Mouse (Mus musculus): ENCODE measurements around the gene Prickle2. TPM values are rescaled to one million over a fixed set of nuclear protein-coding genes. Genes with fewer than 3 reads are reported as not detected.

Gene Prickle2
- polyA plus RNA-seq, 1 experiment from 2014 or later, result 7.4 TPM

GRCm38 (mm10) chr6:92663433-92663832, 42.5 kb downstream of the Prickle2 start:
- Histone ChIP-seq H3K4me3 (no peak overlapping the region), H3K36me3 (no peaks in the 10 kb centered on the region), H3K27ac (no peak overlapping the region), H3K9me3 (no peaks in the 10 kb centered on the region), H3K4me1 (no peaks in the 10 kb centered on the region), H3K9ac (no peak overlapping the region), H3K27me3 (no peaks in the 10 kb centered on the region), H3K4me2 (no peak overlapping the region)
- ATAC-seq (ENCODE audit: borderline replicate concordance, extremely low read depth, low FRiP score, low TSS enrichment), result no peak
- WGBS, result 66% methylated on average over 4 of the region's 4 CpGs

- Histone ChIP-seq H3K36me3 (no peaks in the 10 kb centered on the region), H3K9me3 (no peaks in the 10 kb centered on the region), H3K4me3 (no peak overlapping the region), H3K27ac (no peak overlapping the region), H3K9ac (no peak overlapping the region), H3K27me3 (no peaks in the 10 kb centered on the region), H3K4me2 (no peak overlapping the region), H3K4me1 (no peaks in the 10 kb centered on the region)
- ATAC-seq (ENCODE audit: borderline replicate concordance, extremely low read depth, low FRiP score, low TSS enrichment), result no peak
- WGBS, result 92% methylated on average over 1 of the region's 1 CpGs
Measured at GRCm38 (mm10) chr6:92649063-92649462, 56.9 kb downstream of the Prickle2 start.

- Histone ChIP-seq H3K27ac (no peak overlapping the region), H3K36me3 (no peaks in the 10 kb centered on the region), H3K4me2 (no peak overlapping the region), H3K27me3 (no peaks in the 10 kb centered on the region), H3K4me3 (no peak overlapping the region), H3K9me3 (no peaks in the 10 kb centered on the region), H3K9ac (no peak overlapping the region), H3K4me1 (no peaks in the 10 kb centered on the region)
- WGBS, result 55% methylated on average over 2 of the region's 2 CpGs
- ATAC-seq (ENCODE audit: borderline replicate concordance, extremely low read depth, low FRiP score, low TSS enrichment), result no peak
Measured at GRCm38 (mm10) chr6:92648571-92648970, 57.4 kb downstream of the Prickle2 start.

GRCm38 (mm10) chr6:92642929-92643328, 63.0 kb downstream of the Prickle2 start:
- H3K4me2 ChIP-seq, result no peak overlapping the region
- no peaks in the 10 kb centered on the region for H3K36me3 ChIP-seq
- H3K27me3 ChIP-seq, result no peaks in the 10 kb centered on the region
- no peak overlapping the region for H3K9ac ChIP-seq
- H3K27ac ChIP-seq, result no peak overlapping the region
- H3K4me1 ChIP-seq, result no peaks in the 10 kb centered on the region
- no peak overlapping the region for H3K4me3 ChIP-seq
- no peaks in the 10 kb centered on the region for H3K9me3 ChIP-seq
- ATAC-seq (ENCODE audit: borderline replicate concordance, extremely low read depth, low FRiP score, low TSS enrichment), result no peak
- WGBS, result 81% methylated on average over 1 of the region's 1 CpGs

GRCm38 (mm10) chr6:92641956-92642355, 64.0 kb downstream of the Prickle2 start:
- Histone ChIP-seq H3K4me1 (no peaks in the 10 kb centered on the region), H3K9ac (no peak overlapping the region), H3K9me3 (no peaks in the 10 kb centered on the region), H3K27ac (no peak overlapping the region), H3K4me2 (no peak overlapping the region), H3K27me3 (no peaks in the 10 kb centered on the region), H3K36me3 (no peaks in the 10 kb centered on the region), H3K4me3 (no peak overlapping the region)
- ATAC-seq (ENCODE audit: borderline replicate concordance, extremely low read depth, low FRiP score, low TSS enrichment), result no peak
- 60% methylated on average over 7 of the region's 7 CpGs for WGBS

GRCm38 (mm10) chr6:92640896-92641295, 65.1 kb downstream of the Prickle2 start:
- no peak overlapping the region for H3K4me2 ChIP-seq
- 82% methylated on average over 2 of the region's 2 CpGs for WGBS
- no peak for ATAC-seq (ENCODE audit: borderline replicate concordance, extremely low read depth, low FRiP score, low TSS enrichment)
- H3K27me3 ChIP-seq, result no peaks in the 10 kb centered on the region
- no peaks in the 10 kb centered on the region for H3K4me1 ChIP-seq
- H3K36me3 ChIP-seq, result no peaks in the 10 kb centered on the region
- no peak overlapping the region for H3K9ac ChIP-seq
- H3K4me3 ChIP-seq, result no peak overlapping the region
- H3K27ac ChIP-seq, result no peak overlapping the region
- H3K9me3 ChIP-seq, result no peaks in the 10 kb centered on the region

GRCm38 (mm10) chr6:92636431-92636830, 69.5 kb downstream of the Prickle2 start:
- H3K27me3 ChIP-seq, result no peaks in the 10 kb centered on the region
- ATAC-seq (ENCODE audit: borderline replicate concordance, extremely low read depth, low FRiP score, low TSS enrichment), result no peak
- no peaks in the 10 kb centered on the region for H3K4me1 ChIP-seq
- H3K9me3 ChIP-seq, result no peaks in the 10 kb centered on the region
- H3K36me3 ChIP-seq, result no peaks in the 10 kb centered on the region
- H3K9ac ChIP-seq, result no peak overlapping the region
- H3K27ac ChIP-seq, result no peak overlapping the region
- 29% methylated on average over 1 of the region's 1 CpGs for WGBS
- H3K4me2 ChIP-seq, result no peak overlapping the region
- H3K4me3 ChIP-seq, result no peak overlapping the region

- Histone ChIP-seq H3K27me3 (no peaks in the 10 kb centered on the region), H3K36me3 (no peaks in the 10 kb centered on the region), H3K4me1 (no peaks in the 10 kb centered on the region), H3K4me2 (no peak overlapping the region), H3K9me3 (no peaks in the 10 kb centered on the region), H3K27ac (no peak overlapping the region), H3K9ac (no peak overlapping the region), H3K4me3 (no peak overlapping the region)
- 58% methylated on average over 6 of the region's 6 CpGs for WGBS
- no peak for ATAC-seq (ENCODE audit: borderline replicate concordance, extremely low read depth, low FRiP score, low TSS enrichment)
Measured at GRCm38 (mm10) chr6:92634876-92635468, 71.0 kb downstream of the Prickle2 start.

- ATAC-seq (ENCODE audit: borderline replicate concordance, extremely low read depth, low FRiP score, low TSS enrichment), result no peak
- no peaks in the 10 kb centered on the region for H3K9me3 ChIP-seq
- no peak overlapping the region for H3K27ac ChIP-seq
- whole genome bisulfite sequencing, result 62% methylated on average over 2 of the region's 2 CpGs
- no peak overlapping the region for H3K9ac ChIP-seq
- no peak overlapping the region for H3K4me2 ChIP-seq
- no peaks in the 10 kb centered on the region for H3K27me3 ChIP-seq
- H3K4me3 ChIP-seq, result no peak overlapping the region
- no peaks in the 10 kb centered on the region for H3K4me1 ChIP-seq
- H3K36me3 ChIP-seq, result no peaks in the 10 kb centered on the region
Measured at GRCm38 (mm10) chr6:92630991-92631390, 75.0 kb downstream of the Prickle2 start.

- no peak overlapping the region for H3K4me3 ChIP-seq
- WGBS, result 84% methylated on average over 3 of the region's 3 CpGs
- no peak overlapping the region for H3K27ac ChIP-seq
- ATAC-seq (ENCODE audit: borderline replicate concordance, extremely low read depth, low FRiP score, low TSS enrichment), result no peak
- no peak overlapping the region for H3K9ac ChIP-seq
- H3K27me3 ChIP-seq, result no peaks in the 10 kb centered on the region
- no peaks in the 10 kb centered on the region for H3K4me1 ChIP-seq
- H3K4me2 ChIP-seq, result no peak overlapping the region
- no peaks in the 10 kb centered on the region for H3K36me3 ChIP-seq
- no peaks in the 10 kb centered on the region for H3K9me3 ChIP-seq
Measured at GRCm38 (mm10) chr6:92627711-92628110, 78.2 kb downstream of the Prickle2 start.

- WGBS, result 63% methylated on average over 8 of the region's 8 CpGs
- H3K27ac ChIP-seq, result no peak overlapping the region
Measured at GRCm38 (mm10) chr6:92627048-92627617, 78.8 kb downstream of the Prickle2 start.

GRCm38 (mm10) chr6:92625923-92626322, 80.0 kb downstream of the Prickle2 start:
- ATAC-seq (ENCODE audit: borderline replicate concordance, extremely low read depth, low FRiP score, low TSS enrichment), result no peak
- no peak overlapping the region for H3K4me3 ChIP-seq
- no peaks in the 10 kb centered on the region for H3K4me1 ChIP-seq
- H3K36me3 ChIP-seq, result no peaks in the 10 kb centered on the region
- no peaks in the 10 kb centered on the region for H3K27me3 ChIP-seq
- H3K9me3 ChIP-seq, result no peaks in the 10 kb centered on the region
- H3K27ac ChIP-seq, result no peak overlapping the region
- H3K9ac ChIP-seq, result no peak overlapping the region
- 33% methylated on average over 1 of the region's 1 CpGs for WGBS
- H3K4me2 ChIP-seq, result no peak overlapping the region

More at GRCm38 (mm10) chr6:92627048-92627617, 78.8 kb downstream of the Prickle2 start:
- H3K27me3 ChIP-seq, result no peaks in the 10 kb centered on the region
- H3K36me3 ChIP-seq, result no peaks in the 10 kb centered on the region
- H3K4me3 ChIP-seq, result no peak overlapping the region
- no peaks in the 10 kb centered on the region for H3K4me1 ChIP-seq
- no peak overlapping the region for H3K4me2 ChIP-seq
- H3K9me3 ChIP-seq, result no peaks in the 10 kb centered on the region
- ATAC-seq (ENCODE audit: borderline replicate concordance, extremely low read depth, low FRiP score, low TSS enrichment), result no peak
- no peak overlapping the region for H3K9ac ChIP-seq
